Mouse (Mus musculus) embryonic fibroblast, embryonic 13.5 days (primary cell): Measurements from ENCODE around the gene Psapl1.

Source experiments
- CTCF ChIP-seq: IDR thresholded peaks from 2 replicates; pipeline ENCODE4 v1.5.1; 2011; ENCODE audit warnings: mild to moderate bottlenecking, control low read depth, low read length, moderate library complexity, borderline replicate concordance; ENCODE audit not compliant: insufficient read depth
- POLR2A ChIP-seq: IDR thresholded peaks from 2 replicates; pipeline ENCODE4 v1.6.1; 2011; ENCODE audit warnings: low read depth, mild to moderate bottlenecking, control low read depth, low read length, moderate library complexity

DNA sequence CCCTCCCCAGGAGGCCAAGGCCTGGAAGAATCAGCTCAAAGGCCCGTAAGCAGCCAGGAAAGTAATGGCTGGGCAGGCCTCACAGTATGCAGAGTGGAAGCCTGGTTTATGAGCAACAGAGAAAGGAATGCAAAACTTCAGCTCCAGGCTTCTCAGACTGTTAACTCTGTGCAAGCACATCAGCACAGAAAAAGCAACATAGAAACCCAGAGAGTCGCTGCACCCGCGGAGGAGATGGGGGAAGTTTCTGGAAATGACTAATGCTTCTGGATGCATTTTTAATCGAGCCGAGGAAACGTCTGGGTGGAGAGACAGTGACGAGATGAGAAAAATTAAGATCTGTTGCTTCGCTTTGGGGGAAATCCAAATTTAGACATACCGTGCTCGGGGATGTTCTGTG lies 22.5 kb downstream of the Psapl1 start:
- no peak for TF ChIP-seq CTCF
- no peak; the same call in 1 of the 2 replicates for TF ChIP-seq POLR2A
